ENCODE assay signal across 8 mouse cellular contexts in the genomic region with DNA sequence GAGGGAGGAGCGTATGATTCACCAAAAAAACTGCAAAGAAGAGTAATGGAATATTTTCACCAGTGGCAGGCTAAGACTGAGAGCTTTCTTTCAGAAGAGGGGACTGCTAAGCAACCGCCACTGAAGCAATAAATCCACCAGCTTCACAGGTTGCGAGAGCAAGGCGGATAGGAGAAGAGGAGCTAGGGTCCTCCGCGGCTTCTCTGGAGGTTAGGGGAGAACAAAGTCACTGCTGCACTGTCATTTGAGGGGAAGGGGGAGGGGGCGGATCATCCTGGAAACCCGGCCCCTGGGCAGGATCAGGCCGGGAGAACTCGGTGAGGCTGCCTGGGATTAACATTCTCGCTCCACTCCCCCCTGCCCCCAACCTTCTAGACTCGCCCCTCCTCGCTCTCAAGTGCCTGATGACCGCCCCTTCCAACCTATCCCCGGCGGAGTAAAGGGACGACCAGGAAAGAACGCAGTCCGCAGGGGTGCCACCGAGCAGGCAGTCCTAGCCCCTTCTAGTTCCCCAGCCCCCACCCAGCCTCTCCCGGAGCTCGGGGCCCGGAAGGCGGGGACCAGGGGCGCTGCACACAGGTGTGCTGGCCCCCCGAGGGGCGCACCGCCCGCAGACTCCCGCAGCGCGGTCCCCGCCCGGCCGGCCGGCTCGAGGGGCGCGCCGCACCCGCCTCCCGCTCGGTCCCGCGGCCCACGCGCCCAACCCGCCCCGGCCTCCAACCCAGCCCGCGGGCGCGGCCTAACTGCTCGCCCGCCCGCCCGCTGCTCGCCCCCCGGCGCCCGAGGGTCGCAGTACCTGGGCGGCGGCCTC. TPM values are rescaled to one million over a fixed set of nuclear protein-coding genes. Genes with fewer than 3 reads are reported as not detected.
A peak's percentile ranks its signal among the peaks of the same experiment; 100 is the strongest.
DNase-seq lines count a peak whose midpoint lies in the region.

No protein-coding gene starts in this region.

- peaks cover under 1% of the 10 kb centered on the region; the same call in 1 of the 2 replicates for H3K36me3 ChIP-seq in hindbrain, embryonic 10.5 days

- H3K9me3 ChIP-seq in hindbrain, embryonic 10.5 days: peaks cover under 1% of the 10 kb centered on the region; the same call in 1 of the 2 replicates

- WGBS in hindbrain, embryonic 10.5 days: under 1% methylated on average over 64 of the region's 64 CpGs

- peak overlapping the region; percentile 99 for H3K4me3 ChIP-seq in hindbrain, embryonic 10.5 days

- H3K27ac ChIP-seq in hindbrain, embryonic 10.5 days: peak overlapping the region; percentile 99

- peak; percentile 81 for DNase-seq in NIH3T3 (ENCODE audit: low read depth)
- peak; percentile 44 for DNase-seq in cerebellum, adult 8-10 months
- DNase-seq in forelimb bud, embryonic 11.5 days (ENCODE audit: low read depth, low spot score): peak; percentile 63
- DNase-seq in hindbrain, embryonic 10.5 days (ENCODE audit: low spot score): peak; percentile 83
- DNase-seq in layer of hippocampus, postnatal 14 days (ENCODE audit: low spot score in 2 of 2): peak; percentile 59
- DNase-seq in lung, postnatal 10 days: peak; percentile 79
- DNase-seq in retina, adult 2 months (ENCODE audit: low read depth, low spot score): peak; percentile 62
- DNase-seq in urinary bladder, postnatal 25 days (ENCODE audit: low spot score): peak; percentile 37

- H3K4me1 ChIP-seq in hindbrain, embryonic 10.5 days (replicated peaks): peaks cover 26% of the 10 kb centered on the region

- no peaks in the 10 kb centered on the region for H3K27me3 ChIP-seq in hindbrain, embryonic 10.5 days (ENCODE audit: insufficient read depth, poor library complexity, severe bottlenecking)

RNA-seq across cellular contexts. Expression of gene Npepps, which starts 0.8 kb away (rescaled TPM):
- 98.7 and 103 TPM in 2 replicates for polyA plus RNA-seq in hindbrain, embryonic 10.5 days (2016; fragmentation: Nextera tagmentation; extraction: Ambion mirVana)
- total RNA-seq in layer of hippocampus, postnatal 14 days (2021): 100 to 1,000 TPM; 138 TPM

RNA-seq across cellular contexts. Expression of gene Mrpl45, which starts 35.9 kb away (rescaled TPM):
- 50.8 and 63.5 TPM in 2 replicates for polyA plus RNA-seq in hindbrain, embryonic 10.5 days (2016; fragmentation: Nextera tagmentation; extraction: Ambion mirVana)
- total RNA-seq in layer of hippocampus, postnatal 14 days (2021): 10 to 100 TPM; 20.4 to 22.7 TPM

Comparison
In these comparisons a context has a peak if more than half of its experiments do, and no peak if none do; other contexts are left out.
1. Peak in every context shown above with its lines: DNase-seq, H3K4me3 ChIP-seq and H3K27ac ChIP-seq.